Mouse (Mus musculus) neural tube, embryonic 14.5 days (tissue): ENCODE measurements around the gene Dleu7. TPM values are rescaled to one million over a fixed set of nuclear protein-coding genes. Genes with fewer than 3 reads are reported as not detected.

Experiments used
- ATAC-seq: fragments of 200-750 bp; cut with Nextera tagmentation; 2 replicates; pipeline ENCODE4 v1.8.0; 2017; ENCODE audit warnings: low read depth, mild to moderate bottlenecking, moderate TSS enrichment, moderate library complexity
- H3K27ac ChIP-seq: fragments of 300-500 bp; sonication (generic); 2 replicates; pipeline ENCODE4 v1.5.1; 2014; ENCODE audit warnings: low read depth, mild to moderate bottlenecking, control low read depth, low read length, moderate library complexity, mixed read lengths
- H3K27me3 ChIP-seq: fragments of 300-500 bp; sonication (generic); 2 replicates; pipeline ENCODE4 v1.6.1; 2014; ENCODE audit warnings: low read length; ENCODE audit not compliant: control insufficient read depth, insufficient read depth
- H3K36me3 ChIP-seq: fragments of 300-500 bp; sonication (generic); 2 replicates; pipeline ENCODE4 v1.6.1; 2014; ENCODE audit warnings: low read length, mixed read lengths; ENCODE audit not compliant: control insufficient read depth, insufficient read depth
- H3K4me1 ChIP-seq: fragments of 300-500 bp; sonication (generic); 2 replicates; pipeline ENCODE4 v1.6.1; 2014; ENCODE audit warnings: low read length; ENCODE audit not compliant: control insufficient read depth, insufficient read depth
- H3K4me2 ChIP-seq: fragments of 300-500 bp; sonication (generic); 2 replicates; pipeline ENCODE4 v1.6.1; 2014; ENCODE audit warnings: mild to moderate bottlenecking, low read depth, low read length, control low read depth
- H3K4me3 ChIP-seq: fragments of 300-500 bp; sonication (generic); 2 replicates; pipeline ENCODE4 v1.5.1; 2014; ENCODE audit warnings: low read depth, low read length, control low read depth, mixed read lengths
- H3K9ac ChIP-seq: fragments of 300-500 bp; sonication (generic); replicated peaks from 2 replicates; pipeline ENCODE4 v1.6.1; 2014; ENCODE audit warnings: low read depth, mild to moderate bottlenecking, control low read depth, low read length, mixed read lengths
- H3K9me3 ChIP-seq: fragments of 300-500 bp; sonication (generic); 2 replicates; pipeline ENCODE4 v1.6.1; 2016; ENCODE audit warnings: low read length; ENCODE audit not compliant: control insufficient read depth
- WGBS: fragments of 180-500 bp; shearing (Covaris S2); extraction: QIAGEN DNeasy Blood & Tissue Kit; methylation state at CpG from one replicate; pipeline ENCODE4 v1.1.7; 2014; 5-methylcytosine and 5-hydroxymethylcytosine counted together
- polyA plus RNA-seq: library from polyadenylated mRNA; unstranded; fragments of >200 nt; fragmentation: Nextera tagmentation; extraction: Ambion mirVana; gene quantifications from 2 replicates; pipeline ENCODE4 v1.2.1, GENCODE M21; 2014

The Dleu7 gene
- polyA plus RNA-seq, 1 experiment from 2014 or later, result 19.6 TPM

DNA sequence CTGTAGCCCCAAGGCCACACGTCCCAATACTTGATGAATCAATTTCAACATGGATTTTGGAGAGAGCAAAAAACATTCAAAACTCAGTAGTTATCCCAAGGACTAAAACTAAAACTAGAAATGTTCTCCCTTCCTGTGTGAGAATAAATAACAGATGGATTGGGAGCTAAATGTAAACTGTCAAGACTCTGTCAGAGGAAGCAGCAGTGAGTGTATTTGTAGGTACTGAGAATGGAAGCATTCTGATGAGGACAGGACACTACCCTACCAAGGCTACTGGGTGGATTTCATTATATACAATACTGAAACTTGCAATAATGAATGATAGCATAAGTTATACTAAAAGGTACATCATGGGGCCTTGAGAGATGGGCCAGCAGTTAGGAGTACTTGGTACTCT lies 6.0 kb upstream of the Dleu7 start:
- Histone ChIP-seq H3K4me3 (no peak overlapping the region), H3K36me3 (no peaks in the 10 kb centered on the region), H3K27me3 (no peaks in the 10 kb centered on the region), H3K27ac (no peak overlapping the region), H3K9ac (no peak overlapping the region), H3K9me3 (no peaks in the 10 kb centered on the region), H3K4me2 (no peak overlapping the region), H3K4me1 (no peaks in the 10 kb centered on the region)
- 89% methylated on average over 1 of the region's 1 CpGs for WGBS
- no peak for ATAC-seq

DNA sequence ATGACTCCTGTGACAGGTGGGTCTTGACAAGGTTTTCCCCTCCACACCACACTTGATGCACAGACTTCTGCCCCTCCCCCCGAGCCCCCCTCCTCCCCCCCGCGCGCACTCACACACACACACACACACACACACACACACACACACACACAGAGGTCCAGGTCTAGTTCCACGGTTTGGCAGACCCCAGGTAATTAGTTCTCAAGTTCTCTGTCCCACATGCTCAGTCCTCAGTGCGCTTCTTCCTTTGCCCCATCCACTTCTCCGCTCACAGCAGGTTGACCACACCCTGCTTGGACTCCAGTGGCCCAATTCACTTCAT lies 720 bp downstream of the Dleu7 start:
- H3K27ac ChIP-seq, result no peak overlapping the region
- 25% methylated on average over 7 of the region's 7 CpGs for WGBS
- H3K4me3 ChIP-seq, result peak overlapping the region; percentile 40
- ATAC-seq, result no peak; the same call in 1 of the 2 replicates
- H3K9me3 ChIP-seq, result no peaks in the 10 kb centered on the region
- no peaks in the 10 kb centered on the region for H3K36me3 ChIP-seq
- no peaks in the 10 kb centered on the region for H3K4me1 ChIP-seq
- H3K9ac ChIP-seq, result peak overlapping the region; percentile 61
- peak overlapping the region; percentile 93 for H3K4me2 ChIP-seq
- H3K27me3 ChIP-seq, result no peaks in the 10 kb centered on the region

DNA sequence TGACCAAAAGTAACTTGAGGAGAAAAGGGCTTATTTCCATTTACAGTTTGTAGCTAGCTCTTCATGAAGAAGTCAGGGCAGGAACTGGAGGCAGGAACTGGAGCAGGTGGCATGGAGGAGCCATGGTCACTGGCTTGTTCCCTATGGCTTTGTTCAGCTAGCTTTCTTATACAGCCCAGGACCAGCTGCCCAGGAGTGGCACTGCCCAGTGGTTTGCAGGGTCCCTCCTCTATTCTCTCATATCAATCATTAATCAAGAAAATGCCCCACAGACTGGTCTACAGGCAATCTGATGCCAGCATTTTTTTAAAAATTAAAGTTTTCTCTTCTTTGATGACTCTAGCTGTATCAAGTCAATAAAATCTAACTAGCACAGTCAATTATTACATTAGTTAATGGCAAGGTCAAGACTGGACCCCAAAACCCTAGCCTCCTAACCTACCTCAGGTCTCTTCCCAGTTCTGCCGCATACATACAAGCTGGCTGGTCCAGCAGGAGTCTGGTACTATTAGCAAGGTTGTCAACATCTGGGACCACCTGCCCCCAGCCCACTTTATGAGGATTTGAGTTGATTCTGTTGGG lies 1.4 kb downstream of the Dleu7 start:
- Histone ChIP-seq H3K27ac (no peak overlapping the region), H3K27me3 (no peaks in the 10 kb centered on the region), H3K4me3 (no peak overlapping the region), H3K36me3 (no peaks in the 10 kb centered on the region), H3K4me1 (no peaks in the 10 kb centered on the region), H3K4me2 (peak overlapping the region; percentile 93; the same call in 1 of the 2 replicates), H3K9me3 (no peaks in the 10 kb centered on the region), H3K9ac (no peak overlapping the region)
- ATAC-seq, result no peak
- WGBS, result 93% methylated on average over 1 of the region's 1 CpGs

DNA sequence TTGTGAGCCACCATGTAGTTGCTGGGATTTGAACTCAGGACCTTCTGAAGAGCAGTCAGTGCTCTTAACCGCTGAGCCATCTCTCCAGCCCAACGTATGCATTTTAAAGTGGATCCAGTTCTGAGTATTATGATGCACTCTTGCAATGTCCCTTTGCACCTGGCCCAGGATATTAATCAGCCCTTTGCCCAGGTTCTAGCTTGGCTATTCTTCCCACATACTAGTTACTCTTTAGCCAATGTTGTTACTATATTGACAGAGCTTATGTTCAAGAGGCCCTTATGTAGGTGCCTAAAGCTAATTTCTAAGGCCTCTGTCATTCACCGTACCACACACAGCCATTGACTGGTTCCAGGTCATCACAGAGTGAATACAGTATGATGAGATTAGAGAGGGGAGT lies 4.1 kb downstream of the Dleu7 start:
- H3K4me3 ChIP-seq, result no peak overlapping the region
- H3K27ac ChIP-seq, result no peak overlapping the region
- H3K27me3 ChIP-seq, result no peaks in the 10 kb centered on the region
- no peak for ATAC-seq
- H3K4me2 ChIP-seq, result no peak overlapping the region
- H3K4me1 ChIP-seq, result no peaks in the 10 kb centered on the region
- H3K9me3 ChIP-seq, result no peaks in the 10 kb centered on the region
- H3K9ac ChIP-seq, result no peak overlapping the region
- WGBS, result 89% methylated on average over 3 of the region's 3 CpGs
- H3K36me3 ChIP-seq, result no peaks in the 10 kb centered on the region

DNA sequence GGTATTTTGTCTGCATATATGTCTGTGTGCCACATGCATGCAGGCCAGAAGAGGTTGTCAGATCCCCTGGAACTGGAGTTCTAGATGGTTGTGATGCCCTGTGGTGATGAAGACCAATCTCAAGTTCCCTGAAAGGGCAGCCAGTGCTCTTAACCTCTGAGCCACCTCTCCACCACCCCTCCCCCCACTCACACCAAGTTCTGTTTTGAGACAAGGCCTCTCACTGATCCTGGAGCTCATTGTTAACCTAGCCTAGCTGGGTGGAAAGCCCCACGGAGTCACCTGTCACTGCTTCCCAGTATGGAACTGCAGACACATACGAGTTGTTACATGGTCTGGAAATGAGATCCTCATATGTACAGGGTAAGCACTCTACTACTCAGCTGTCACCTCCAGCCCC lies 9.9 kb downstream of the Dleu7 start:
- WGBS, result 81% methylated on average over 2 of the region's 2 CpGs
- Histone ChIP-seq H3K9ac (no peak overlapping the region), H3K4me1 (no peaks in the 10 kb centered on the region), H3K36me3 (no peaks in the 10 kb centered on the region), H3K4me2 (no peak overlapping the region), H3K27ac (no peak overlapping the region), H3K27me3 (no peaks in the 10 kb centered on the region), H3K4me3 (no peak overlapping the region), H3K9me3 (no peaks in the 10 kb centered on the region)
- no peak for ATAC-seq

DNA sequence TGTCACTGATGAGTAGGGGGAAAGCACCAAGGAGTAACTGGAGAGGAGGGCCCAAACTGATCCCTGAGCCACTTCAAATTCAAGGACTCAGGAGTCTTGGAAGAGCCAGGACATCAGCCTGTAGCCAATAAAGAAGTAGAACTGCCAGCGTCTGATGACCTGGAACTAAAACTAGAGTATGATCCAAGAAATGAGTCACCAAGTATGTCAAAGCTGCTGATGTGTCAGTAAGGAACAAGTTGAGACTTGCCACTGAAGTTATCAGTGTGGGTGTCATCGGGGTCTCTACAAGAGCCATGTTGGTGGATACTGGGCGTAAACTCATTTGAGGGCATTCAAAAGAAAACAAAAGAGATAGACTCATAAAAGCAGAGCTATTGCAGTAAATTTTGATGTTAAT lies 19.2 kb downstream of the Dleu7 start:
- no peak overlapping the region for H3K4me3 ChIP-seq
- no peaks in the 10 kb centered on the region for H3K27me3 ChIP-seq
- WGBS, result 95% methylated on average over 3 of the region's 3 CpGs
- no peaks in the 10 kb centered on the region for H3K36me3 ChIP-seq
- no peak overlapping the region for H3K9ac ChIP-seq
- no peaks in the 10 kb centered on the region for H3K4me1 ChIP-seq
- H3K4me2 ChIP-seq, result no peak overlapping the region
- no peak overlapping the region for H3K27ac ChIP-seq
- ATAC-seq, result no peak
- H3K9me3 ChIP-seq, result no peaks in the 10 kb centered on the region

DNA sequence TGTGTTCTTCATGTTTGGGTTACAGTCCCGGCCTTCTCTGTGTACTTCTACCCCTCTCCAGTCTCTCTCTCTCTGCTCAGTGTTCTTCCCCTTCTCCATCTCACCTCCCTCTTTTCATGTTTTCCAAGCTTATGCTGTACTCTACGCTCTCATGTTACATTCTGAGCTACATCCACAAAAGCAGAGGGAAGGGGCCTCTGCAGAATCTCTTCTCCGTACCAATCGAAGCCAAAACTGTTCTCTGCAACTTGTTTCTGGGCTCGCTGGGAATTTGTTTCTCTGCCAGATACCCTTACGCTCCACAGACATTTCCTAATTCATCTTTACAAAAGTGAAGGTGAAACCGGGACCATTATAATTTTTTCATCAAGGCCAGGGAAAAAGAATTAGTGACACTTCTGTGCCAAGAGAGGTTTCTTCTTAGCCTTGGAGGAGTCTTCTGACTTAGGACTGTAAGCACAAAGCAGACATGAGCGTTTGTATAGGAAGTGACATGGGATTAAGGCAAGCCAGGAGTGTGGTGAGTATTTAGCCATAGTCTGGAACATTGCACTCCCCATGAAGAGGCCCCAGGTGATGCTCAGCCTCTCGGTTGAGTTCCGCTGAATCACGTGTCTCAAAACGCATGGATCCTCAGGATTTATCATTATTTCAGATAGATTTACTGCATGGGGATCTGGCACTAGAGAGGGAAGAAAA lies 22.0 kb downstream of the Dleu7 start:
- no peak overlapping the region for H3K9ac ChIP-seq
- ATAC-seq, result no peak
- no peaks in the 10 kb centered on the region for H3K4me1 ChIP-seq
- H3K27me3 ChIP-seq, result no peaks in the 10 kb centered on the region
- H3K27ac ChIP-seq, result no peak overlapping the region
- WGBS, result 91% methylated on average over 12 of the region's 12 CpGs
- no peaks in the 10 kb centered on the region for H3K9me3 ChIP-seq
- H3K36me3 ChIP-seq, result no peaks in the 10 kb centered on the region
- no peak overlapping the region for H3K4me3 ChIP-seq
- no peak overlapping the region for H3K4me2 ChIP-seq

DNA sequence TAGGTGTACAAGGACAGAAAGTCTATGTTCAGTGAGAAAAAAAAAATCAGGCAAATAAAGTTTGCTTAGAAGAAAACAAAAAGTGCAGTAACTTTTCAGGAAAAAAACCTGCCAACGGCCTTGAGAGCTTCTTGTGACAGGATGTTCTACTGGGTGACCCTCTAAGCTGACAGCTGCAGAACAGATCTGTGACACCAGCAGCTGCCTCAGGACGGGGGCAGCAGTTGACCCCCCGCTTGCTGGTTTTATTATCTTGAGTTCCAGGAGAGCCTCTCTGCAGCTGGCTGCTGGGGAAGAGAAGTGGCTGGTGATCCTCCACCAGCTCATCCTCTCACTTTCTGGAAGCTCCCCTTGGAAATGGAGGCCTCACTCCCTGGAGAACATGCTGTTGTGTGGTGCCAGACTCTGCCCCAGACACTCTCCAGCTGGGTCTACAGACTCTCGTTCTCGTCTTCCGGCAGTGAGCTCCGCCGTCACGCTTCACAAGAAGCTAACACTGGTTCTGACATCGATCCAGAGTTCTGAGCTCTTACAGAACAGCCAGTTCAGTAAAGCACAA lies 33.8 kb downstream of the Dleu7 start:
- no peak for ATAC-seq
- H3K9me3 ChIP-seq, result no peaks in the 10 kb centered on the region
- no peak overlapping the region for H3K4me3 ChIP-seq
- 65% methylated on average over 10 of the region's 10 CpGs for WGBS
- H3K27ac ChIP-seq, result no peak overlapping the region
- no peak overlapping the region for H3K9ac ChIP-seq
- no peaks in the 10 kb centered on the region for H3K36me3 ChIP-seq
- no peaks in the 10 kb centered on the region for H3K4me1 ChIP-seq
- H3K4me2 ChIP-seq, result no peak overlapping the region
- no peaks in the 10 kb centered on the region for H3K27me3 ChIP-seq

DNA sequence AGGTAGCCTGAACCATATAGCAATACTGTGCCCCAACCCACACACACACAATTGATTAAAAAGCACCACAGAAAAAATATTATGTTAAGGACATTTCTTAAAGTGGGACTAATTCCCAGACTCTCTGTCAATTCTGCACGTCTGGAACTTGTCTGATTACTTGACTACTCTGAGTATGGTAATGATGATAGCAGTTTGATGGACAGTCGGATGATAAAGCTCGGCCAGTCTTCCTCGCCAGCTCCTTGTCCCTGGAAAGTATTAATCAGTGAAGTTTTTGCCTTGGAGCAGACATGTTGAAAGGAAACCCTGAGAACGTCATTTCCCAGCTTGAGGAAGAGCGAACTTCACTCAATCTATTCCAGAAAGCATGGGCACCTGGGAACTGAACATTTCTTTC lies 34.7 kb downstream of the Dleu7 start:
- H3K27ac ChIP-seq, result no peak overlapping the region
- no peaks in the 10 kb centered on the region for H3K4me1 ChIP-seq
- no peaks in the 10 kb centered on the region for H3K9me3 ChIP-seq
- no peak for ATAC-seq
- H3K36me3 ChIP-seq, result no peaks in the 10 kb centered on the region
- H3K4me2 ChIP-seq, result no peak overlapping the region
- H3K9ac ChIP-seq, result no peak overlapping the region
- no peak overlapping the region for H3K4me3 ChIP-seq
- 83% methylated on average over 6 of the region's 6 CpGs for WGBS
- no peaks in the 10 kb centered on the region for H3K27me3 ChIP-seq
